Mouse (Mus musculus) right cerebral cortex, postnatal 10 days (tissue): ENCODE results near the gene Fgf22.
A peak's percentile ranks its signal among the peaks of the same experiment; 100 is the strongest.

ENCODE experiments used
- DNase-seq, 2 experiments: peaks; one replicate each; pipeline ENCODE4 v3.0.0; 2021; ENCODE audit warnings: low spot score in 2 of 2

Gene Fgf22

GRCm38 (mm10) chr10:79767372-79768244 is 12.7 kb downstream of the Fgf22 start:
- DNase-seq: peak; percentile 98 to 99

- peak; percentile 83 to 84 for DNase-seq
Observed at GRCm38 (mm10) chr10:79768400-79768799, 13.5 kb downstream of the Fgf22 start.

DNA sequence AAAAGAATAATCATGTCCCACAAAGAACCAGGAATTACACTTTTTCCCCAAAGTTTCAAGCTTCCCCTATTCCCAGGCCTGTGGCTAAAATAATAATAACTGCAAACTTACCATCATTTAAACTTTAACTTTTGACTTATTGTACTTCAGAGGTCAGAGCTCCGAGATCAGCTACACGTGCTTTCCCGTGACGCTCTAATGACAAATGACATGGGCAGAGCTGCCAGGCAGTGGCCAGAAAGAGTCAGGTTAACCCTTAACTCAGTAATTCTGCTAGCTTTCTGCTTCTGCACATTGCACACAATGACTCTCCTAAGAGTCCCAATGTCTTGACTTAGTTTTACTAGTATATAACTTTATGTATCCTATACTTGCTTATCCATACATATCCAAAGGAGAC is 14.5 kb downstream of the Fgf22 start:
- no peak for DNase-seq

DNA sequence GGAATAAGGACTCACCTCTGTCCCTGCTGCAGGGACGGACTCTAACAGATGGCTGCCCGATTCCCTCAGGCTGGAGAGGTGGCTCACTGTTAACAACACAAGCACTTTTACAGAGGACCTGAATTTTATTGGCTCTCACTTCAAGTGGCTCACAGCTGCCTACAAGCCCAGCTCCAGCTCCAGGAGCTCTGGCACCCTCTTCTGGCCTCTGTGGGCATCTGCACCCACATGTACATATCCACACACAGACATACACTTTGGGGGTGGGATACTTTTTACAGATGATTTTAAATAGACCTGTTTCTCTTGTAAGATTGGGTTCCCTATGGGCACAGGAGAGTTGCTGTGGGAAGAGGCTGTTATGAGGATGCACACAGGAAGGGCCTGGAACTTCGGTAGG is 17.4 kb downstream of the Fgf22 start:
- DNase-seq: no peak

DNA sequence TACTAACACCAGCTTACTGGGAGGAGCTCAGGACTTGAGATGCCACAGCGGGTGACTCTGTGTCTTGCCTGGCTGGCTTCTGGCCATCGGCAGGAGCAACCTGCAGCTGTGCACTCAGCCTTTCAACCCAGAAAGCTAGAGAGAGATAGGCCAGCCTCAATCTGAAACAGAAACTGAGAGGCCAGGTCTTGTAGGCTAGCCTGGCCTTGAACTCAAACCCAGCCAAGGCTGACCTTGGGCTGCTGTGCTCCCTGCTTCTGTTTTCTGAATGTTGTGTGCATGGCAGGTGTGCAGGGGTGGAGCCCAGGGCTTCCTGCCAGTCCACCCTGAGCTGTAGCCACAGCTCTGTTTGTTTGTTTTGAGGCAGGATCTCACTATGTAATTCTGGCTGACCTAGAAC is 18.3 kb downstream of the Fgf22 start:
- DNase-seq: no peak

DNA sequence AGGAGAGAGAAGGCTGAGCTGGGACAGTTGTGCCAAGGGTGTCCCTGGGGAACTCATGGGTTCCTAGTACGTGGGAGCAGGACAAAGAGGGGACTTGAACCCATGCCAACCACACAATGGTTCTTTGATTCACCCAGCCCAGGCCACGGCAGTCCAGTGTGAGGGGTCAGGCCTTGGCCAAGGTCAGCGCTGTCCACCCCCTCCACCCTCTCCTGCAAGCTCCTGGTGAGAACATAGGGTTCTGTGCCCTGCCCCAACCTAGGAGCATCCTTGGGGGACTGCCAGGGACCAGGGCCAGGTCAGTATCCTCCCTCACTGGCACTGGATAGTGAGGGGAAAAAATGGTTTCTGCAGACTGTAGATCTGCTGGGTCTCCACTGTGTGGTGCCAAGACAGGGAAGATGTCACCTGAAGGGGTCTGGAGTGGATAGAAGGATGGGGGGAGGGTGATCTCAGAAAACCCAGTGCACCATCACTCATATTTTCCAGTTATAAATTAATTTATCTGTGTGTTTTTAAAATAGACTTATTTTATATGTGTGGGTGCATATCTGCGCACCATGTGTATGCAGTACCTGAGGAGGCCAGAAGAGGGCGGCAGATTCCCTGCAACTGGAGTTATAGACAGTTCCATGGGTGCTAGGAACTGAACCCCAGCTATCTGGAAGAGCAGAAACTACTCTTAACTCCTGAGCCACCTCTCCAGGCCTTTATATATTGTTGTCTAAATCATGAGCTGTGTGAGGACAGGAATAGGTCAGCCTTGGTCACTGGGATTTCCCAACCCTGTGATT is 19.8 kb downstream of the Fgf22 start:
- DNase-seq: peak in 1 of 2 experiments; percentile 26

- peak in 1 of 2 experiments; percentile 32 for DNase-seq
Observed at GRCm38 (mm10) chr10:79777103-79777531, 22.2 kb downstream of the Fgf22 start, which contains the start of gene Fstl3. Gene Fstl3 (plus strand): TSS chr10:79777272.

DNA sequence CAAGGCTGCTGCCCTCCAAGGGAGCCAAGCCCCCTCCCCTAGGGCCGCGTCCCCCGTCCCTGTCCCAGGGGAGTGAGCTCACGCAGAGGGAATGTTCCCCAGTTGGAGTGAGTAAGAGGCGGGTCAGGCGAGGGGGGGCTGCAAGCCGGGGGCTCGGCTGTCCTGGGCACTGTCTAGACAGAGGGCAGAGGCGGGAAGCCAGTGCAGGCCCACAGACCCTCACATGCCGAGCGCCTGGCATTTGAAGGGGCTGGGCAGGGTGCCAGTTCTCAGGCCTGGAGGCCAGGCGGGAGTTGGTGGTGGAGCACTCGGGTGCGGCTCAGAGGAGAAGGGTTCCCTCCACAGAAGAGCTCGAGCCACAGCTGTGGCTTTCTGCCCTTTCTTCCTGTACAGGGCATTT is 23.1 kb downstream of the Fgf22 start:
- peak in 1 of 2 experiments; percentile 70 for DNase-seq

DNA sequence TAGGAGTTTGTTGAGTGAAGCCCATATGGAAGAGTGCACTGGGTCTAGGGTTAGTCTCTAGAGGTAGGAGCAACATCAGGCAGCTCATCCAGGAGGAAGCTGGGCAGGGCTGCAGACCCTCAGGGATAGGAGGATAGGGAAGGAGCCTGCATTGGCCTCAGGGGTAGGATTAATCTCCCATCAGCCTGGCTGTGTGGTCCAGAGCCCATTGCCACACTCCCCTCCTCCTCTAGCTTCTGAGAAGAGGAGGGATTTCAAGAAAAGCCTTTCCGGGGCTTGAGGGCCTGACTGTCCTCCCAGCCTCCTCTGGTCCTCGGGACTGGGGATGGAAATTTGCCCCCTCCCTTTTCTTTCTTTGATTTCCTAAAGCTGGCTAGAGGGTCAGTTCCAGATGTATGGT is 24.3 kb downstream of the Fgf22 start:
- no peak for DNase-seq

DNA sequence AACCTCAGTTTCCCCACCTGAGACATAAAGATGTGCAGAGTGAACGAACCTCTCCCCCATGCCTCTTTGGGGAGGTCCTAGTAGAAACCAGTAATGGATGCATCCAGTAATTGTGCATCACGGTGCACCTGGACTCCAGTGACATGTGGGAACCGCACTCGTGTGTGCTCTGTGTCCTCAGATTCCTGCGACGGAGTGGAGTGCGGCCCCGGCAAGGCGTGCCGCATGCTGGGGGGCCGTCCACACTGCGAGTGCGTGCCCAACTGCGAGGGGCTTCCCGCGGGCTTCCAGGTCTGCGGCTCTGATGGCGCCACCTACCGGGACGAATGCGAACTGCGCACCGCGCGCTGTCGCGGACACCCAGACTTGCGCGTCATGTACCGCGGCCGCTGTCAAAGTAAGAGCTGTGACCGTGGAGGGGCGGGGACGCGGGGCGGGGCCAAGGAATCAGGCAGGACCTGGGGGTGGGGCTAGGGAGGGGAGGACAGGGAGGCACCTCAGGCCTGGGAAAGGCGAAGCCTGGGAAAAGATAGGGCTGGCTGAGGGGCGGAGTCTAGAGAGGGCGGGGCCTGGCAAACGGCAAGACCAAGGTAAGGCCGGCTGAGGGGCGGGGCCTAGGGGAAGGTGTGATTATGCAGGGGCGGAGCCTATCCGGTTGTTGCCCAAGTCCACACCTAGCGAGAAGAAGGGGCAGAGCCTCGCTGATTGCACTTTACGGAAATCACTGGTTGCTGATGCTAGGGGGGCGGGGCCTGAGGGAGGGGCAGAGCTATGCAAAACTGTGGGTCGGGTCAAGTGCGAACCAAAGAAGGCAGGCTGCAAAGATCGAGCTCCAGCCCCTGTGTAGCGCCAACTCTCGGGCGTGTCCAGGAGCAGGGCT is 25.1 kb downstream of the Fgf22 start:
- DNase-seq: peak; percentile 96 to 97

DNA sequence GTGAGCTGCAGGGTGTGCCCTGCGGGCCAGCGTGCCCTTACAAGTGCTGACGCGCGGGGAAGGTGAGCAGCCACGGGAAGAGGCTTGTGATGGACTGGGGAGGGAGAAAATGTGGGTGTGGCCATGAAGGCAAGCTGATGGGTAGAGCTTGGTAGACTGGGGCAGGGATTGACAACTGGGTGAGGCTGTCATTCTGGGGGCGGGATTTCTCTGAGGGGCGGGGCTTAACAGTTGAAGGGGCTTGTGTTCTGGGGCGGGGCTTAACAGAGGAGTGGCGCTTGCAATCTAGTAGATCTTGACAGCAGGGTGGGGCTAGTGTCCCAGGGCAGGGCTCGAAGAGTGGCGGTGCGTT is 25.8 kb downstream of the Fgf22 start:
- DNase-seq: peak; percentile 83 to 89

GRCm38 (mm10) chr10:79781139-79781538 is 26.3 kb downstream of the Fgf22 start:
- peak; percentile 51 to 73 for DNase-seq

- DNase-seq: no peak
Observed at GRCm38 (mm10) chr10:79781956-79782355, 27.1 kb downstream of the Fgf22 start.

GRCm38 (mm10) chr10:79783050-79783449 is 28.2 kb downstream of the Fgf22 start:
- DNase-seq: no peak

DNA sequence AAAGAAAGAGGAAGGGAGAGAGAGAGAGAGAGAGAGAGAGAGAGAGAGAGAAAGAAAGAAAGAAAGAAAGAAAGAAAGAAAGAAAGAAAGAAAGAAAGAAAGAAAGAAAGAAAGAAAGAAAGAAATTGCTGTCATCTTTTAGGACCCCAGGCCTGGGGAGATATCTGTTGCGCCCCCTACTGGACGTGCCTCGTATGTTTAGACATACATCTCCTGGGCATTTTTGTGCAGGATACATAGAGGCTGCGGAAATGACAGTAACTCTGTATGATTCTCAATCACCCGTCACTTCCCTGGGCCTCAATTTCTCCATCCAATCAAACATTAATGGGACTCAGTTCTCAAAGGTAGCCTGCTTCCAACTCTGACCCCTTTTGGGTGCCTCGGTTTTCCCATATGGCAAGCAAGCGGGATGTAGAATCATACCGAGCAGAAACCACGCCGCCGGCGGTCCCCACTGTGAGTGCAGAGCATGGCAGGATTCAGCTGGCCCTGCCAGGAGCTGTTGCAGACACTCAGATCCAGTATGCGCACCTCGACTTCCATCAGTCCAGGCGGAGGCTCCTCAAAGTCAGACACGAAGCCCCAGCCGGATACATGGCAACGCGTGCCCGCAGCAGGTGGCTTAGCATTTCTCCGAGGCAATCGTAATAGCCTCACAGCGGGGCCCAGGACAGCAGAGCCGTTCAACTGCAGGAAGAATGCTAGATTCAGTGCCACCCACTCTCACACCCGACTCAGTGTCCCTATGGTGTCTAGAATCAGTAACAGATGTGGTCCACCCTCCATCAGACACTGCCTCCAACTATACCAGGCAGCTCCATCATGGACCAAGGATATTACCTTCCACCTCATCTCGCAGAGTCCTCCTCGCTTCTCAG is 29.3 kb downstream of the Fgf22 start:
- DNase-seq: no peak

- peak in 1 of 2 experiments; percentile 80 for DNase-seq
Observed at GRCm38 (mm10) chr10:79788386-79789158, 33.7 kb downstream of the Fgf22 start.

DNA sequence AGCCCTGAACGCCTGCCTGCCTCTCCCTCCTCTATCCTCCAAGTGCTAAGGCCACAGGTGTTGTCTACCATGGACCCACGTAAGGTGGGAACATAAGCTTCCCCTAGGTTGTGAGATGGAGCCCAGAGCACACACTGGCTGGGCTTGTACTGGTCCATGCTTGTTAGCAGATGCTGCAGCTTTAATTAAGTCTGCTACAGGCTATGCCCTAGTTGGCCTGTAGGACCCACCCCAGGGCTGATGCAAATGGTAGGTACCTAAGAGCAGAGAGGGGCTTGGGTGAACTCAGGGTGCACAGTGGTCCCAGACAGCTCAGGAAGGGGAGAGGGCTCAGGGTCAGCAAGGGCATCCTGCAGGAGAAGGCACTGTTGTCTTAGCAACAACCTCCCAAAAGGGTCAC is 34.7 kb downstream of the Fgf22 start:
- no peak for DNase-seq

- no peak for DNase-seq
Observed at GRCm38 (mm10) chr10:79790861-79791260, 36.0 kb downstream of the Fgf22 start, which contains the start of gene Prss57. Gene Prss57 (minus strand): TSS chr10:79790961.

DNA sequence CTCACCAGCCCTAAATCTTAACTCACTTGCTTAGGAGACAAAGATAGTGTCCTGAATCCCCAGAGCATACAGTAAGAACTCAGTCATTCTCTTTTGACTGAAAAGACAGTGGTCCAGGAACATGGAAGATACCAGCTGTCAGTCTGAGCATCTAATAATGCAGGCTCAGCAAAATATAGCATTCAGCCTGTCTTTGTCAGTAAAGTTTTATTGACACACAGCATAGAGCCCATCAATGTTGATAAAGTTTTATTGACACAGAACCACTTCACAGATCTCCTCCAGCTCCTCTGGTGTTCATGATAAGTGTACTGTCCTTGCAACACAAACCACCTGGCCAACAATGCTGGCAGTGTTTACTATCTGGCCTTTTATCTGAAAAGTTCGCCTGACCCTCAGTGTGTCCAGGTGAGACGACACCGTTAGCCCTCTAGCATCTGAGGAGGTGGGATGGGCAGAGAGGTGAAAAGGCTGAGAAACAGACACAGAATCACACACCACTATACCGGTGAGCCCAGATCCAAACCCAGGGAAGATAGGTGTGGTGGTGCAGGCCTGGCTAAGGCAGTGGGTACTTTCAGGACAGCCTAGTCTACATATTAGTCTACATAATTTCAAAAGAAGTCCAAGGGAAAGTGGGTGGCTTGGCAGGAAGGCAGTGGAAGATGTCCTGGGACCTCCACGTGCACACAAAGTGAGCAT is 37.6 kb downstream of the Fgf22 start:
- no peak for DNase-seq
